Mouse (Mus musculus) adrenal gland, adult 8-10 months (tissue): ENCODE measurements around the gene Rcl1. TPM values are rescaled to one million over a fixed set of nuclear protein-coding genes. Genes with fewer than 3 reads are reported as not detected.

ENCODE experiments used
- DNase-seq: peaks from one replicate; pipeline ENCODE4 v3.0.0; 2022
- total RNA-seq, 4 experiments: library from RNA; stranded (reverse); gene quantifications; 2 replicates each; pipeline ENCODE4 v1.2.4; 2022

Rcl1 gene
- total RNA-seq, 4 experiments from 2014 or later, result 23.7 to 36.2 (median 30.0) TPM

GRCm38 (mm10) chr19:29113746-29114649 is 12.8 kb downstream of the Rcl1 start:
- no peak for DNase-seq

GRCm38 (mm10) chr19:29116796-29117195 is 15.6 kb downstream of the Rcl1 start:
- no peak for DNase-seq

GRCm38 (mm10) chr19:29118196-29118595 is 17.0 kb downstream of the Rcl1 start:
- DNase-seq, result no peak

DNA sequence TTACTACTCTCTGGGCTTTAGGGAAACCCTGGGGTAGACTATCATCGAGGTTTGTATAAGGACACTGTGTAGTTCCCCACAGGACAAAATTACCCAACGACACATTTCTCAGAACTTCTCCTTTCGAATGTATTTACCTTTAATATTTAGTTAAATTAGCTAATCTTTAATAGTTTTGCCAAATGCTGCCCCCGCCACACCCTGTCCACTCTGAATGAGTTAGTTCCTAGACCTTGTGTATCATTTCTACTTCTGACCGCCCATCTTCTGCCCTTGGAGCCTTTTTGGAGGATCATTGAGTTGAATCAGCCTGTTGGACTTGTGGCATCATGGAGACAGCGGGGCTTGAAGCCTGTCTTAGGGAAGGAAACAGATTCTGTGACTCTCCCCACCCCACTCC is 19.1 kb downstream of the Rcl1 start:
- DNase-seq, result no peak

DNA sequence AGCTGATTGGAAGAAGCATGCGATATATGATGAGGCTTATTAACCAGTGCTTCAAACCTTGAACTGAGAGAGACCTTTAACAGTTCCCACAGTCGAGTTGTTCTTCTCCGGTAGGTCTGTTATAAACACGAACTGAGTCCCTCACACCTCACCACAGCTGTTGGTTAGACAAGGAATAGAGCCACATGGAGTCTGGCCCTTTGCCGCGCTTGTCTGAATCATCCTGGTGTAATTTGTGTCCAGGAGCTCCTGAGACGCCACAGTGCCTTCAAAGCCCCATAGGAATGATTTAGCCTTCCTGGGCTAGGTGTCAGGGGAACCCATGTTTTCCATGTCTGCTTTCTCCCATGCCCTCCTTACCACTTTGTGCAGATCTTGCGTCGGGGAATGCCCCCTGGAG is 20.2 kb downstream of the Rcl1 start:
- DNase-seq, result no peak

DNA sequence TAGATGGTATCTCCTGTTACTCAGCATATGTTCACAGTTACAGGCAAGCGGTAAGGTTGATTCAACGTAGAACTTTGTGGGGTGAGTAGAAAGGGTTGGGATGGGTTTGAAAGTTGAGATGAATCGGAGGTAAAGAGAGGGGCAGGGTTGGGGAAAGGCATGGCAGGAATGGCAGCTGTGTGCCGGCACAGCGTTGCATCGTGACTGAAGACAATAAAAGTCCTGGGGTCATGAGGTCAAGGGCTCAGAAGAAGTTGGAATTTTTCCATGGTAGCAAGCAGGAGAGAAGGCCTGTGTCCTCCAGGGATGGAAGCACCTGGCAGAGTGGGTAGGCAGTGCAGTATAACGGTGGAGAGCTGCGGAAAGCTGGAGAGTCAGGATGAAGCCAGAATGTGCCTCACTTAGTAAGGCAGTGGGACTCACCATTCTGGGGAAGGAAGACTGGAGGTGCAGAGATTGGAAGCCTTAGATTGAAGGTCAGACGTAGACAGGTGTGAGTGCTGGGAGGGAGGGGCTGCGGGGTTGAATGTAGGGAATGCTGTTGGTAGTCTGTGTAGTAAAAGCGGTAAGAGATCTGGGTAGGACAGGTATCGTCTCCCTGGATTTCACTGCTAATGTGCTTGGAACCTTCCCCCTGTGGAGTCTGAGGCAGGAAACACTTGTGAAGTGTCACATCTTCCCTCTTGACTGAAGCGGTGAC is 23.9 kb downstream of the Rcl1 start:
- DNase-seq, result no peak

- no peak for DNase-seq
Observed at GRCm38 (mm10) chr19:29126347-29127015, 25.3 kb downstream of the Rcl1 start.

- no peak for DNase-seq
Observed at GRCm38 (mm10) chr19:29127331-29127730, 26.2 kb downstream of the Rcl1 start.

GRCm38 (mm10) chr19:29128217-29128616 is 27.0 kb downstream of the Rcl1 start:
- DNase-seq, result peak; percentile 29

DNA sequence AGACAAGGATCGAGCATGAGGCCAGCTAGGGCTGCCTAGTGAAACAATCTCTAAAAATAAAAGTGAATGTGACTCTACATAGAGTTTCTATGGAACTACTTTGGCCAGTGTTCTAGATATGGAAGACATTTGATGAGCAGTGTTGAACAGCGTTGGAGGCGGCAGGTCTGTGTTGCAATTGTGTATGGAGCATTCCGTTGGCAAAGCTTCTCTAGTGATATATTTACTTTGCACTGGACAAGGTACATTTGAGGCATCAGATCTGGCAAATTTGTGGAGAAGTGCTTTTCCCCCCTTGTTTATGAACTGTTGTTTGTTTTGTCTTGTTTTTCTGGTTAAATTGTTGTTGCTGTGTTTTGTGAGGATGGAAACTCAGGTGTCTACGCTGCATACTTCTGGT is 28.4 kb downstream of the Rcl1 start:
- DNase-seq, result no peak

- no peak for DNase-seq
Observed at GRCm38 (mm10) chr19:29131171-29131570, 30.0 kb downstream of the Rcl1 start.

GRCm38 (mm10) chr19:29134293-29134692 is 33.1 kb downstream of the Rcl1 start:
- DNase-seq, result no peak

GRCm38 (mm10) chr19:29135172-29135736 is 34.1 kb downstream of the Rcl1 start:
- DNase-seq, result no peak

DNA sequence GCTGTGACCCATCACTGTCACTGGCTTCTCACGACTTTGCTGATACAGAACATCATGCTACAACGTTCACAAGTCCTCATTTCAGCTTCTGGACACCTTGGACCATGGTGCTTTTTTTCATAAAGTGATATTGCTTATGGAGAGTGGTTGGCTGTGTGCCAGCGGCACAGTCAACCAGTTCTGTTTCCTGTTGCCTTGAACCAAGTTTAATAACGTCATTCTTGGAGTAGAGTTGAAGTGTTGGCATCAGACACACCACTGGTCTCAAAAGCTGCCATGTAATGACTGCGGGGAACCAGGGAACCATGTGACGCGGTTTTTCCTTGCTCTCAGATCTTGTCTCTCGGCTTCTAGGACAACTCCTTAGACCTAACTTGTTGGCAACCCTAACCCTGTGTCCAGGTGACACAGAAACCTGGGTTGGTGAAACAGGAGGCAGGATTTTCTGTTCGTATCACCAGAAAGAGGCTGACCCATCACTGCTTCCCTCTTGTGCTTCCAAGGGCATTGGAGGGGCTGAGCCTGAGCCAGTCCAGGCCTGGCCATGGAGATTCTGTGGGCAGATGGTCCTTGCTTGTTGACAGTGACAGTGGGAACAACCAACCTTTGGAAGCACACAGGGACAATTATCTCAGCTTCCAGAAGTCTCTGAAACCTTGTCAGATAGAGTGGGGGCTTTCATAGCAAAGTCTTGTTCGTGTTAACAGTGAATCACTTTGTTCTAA is 37.5 kb downstream of the Rcl1 start:
- no peak for DNase-seq

- DNase-seq, result no peak
Observed at GRCm38 (mm10) chr19:29139699-29140456, 38.7 kb downstream of the Rcl1 start.

DNA sequence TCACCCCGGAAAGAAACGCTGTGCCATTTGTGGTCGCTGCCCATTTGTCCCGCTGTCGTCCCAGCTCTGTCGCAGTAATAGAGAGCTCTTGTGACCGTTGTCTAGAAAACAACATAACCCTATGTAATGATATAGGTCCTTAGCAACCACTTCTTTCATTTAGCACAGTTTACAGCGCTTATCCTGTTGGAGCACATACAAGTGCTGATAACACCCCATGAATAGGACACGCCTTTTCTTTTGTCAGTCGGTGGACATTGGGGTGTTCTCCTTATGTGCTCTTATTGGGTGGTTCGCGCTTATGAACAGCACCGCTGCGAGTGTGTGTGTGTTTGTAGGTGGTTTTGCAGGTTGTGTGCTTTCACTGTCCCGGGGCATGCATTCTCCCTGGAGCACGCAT is 39.8 kb downstream of the Rcl1 start:
- no peak for DNase-seq

GRCm38 (mm10) chr19:29142307-29142706 is 41.1 kb downstream of the Rcl1 start:
- DNase-seq, result no peak

GRCm38 (mm10) chr19:29145421-29145820 is 44.2 kb downstream of the Rcl1 start:
- DNase-seq, result no peak

- DNase-seq, result no peak
Observed at GRCm38 (mm10) chr19:29146820-29147219, 45.6 kb downstream of the Rcl1 start.

DNA sequence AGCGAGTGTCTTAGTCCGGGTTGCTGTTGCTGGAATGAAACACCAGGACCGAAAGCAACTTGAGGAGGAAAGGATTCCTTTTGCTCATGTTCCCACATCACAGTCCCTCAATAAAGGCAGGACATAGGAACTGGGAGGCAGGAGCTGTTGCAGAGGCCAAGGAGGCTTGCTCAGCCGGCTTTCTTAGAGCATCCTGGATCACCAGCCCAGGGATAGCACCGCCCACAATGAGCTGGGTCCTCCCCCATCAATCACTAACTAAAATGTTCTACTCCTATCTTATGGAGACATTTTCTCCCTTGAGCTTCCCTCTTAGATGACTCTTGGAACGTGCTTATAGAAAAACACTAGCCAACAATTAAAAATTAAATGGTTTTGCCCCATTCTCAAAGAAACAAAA is 48.4 kb downstream of the Rcl1 start:
- DNase-seq, result no peak

DNA sequence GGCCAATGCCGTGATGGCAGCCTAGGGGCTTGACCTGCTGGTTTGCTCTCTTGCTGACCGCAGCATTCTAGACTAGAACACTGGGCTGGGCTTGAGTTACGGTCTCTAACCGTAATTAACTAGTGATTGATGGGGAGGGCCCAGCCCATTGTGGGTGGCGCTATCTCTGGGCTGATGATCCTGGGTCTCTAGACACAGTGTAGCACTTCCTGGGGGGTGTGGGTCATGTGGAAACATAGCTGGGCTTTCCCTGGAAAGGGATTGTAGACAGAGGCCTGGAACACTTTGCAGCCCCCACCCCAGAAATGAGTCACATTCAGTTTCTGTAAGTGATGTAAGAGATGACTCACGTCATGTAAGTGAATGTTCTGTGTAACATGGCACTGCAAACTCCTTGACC is 48.9 kb downstream of the Rcl1 start:
- DNase-seq, result no peak
